Mouse (Mus musculus): ENCODE measurements around the gene Cdx2. TPM values are rescaled to one million over a fixed set of nuclear protein-coding genes. Genes with fewer than 3 reads are reported as not detected.

Cdx2 gene
- total RNA-seq, 2 experiments from 2014 or later = not detected

GRCm38 (mm10) chr5:147277547-147277925 lies 29.5 kb downstream of the Cdx2 start:
- Histone ChIP-seq H3K27ac (no peak overlapping the region), H3K4me3 (no peak overlapping the region)
- intact Hi-C loops (cut with DNase I) = no loop called here
- DNase-seq (ENCODE audit: extremely low spot score in 1 of 2, low spot score in 2 of 2) = no peak
- TF ChIP-seq CTCF (IDR thresholded peaks at IDR 0.05) = no peak

- Histone ChIP-seq H3K27ac (no peak overlapping the region), H3K4me3 (no peak overlapping the region)
- intact Hi-C loops (cut with DNase I) = no loop called here
- DNase-seq (ENCODE audit: extremely low spot score in 1 of 2, low spot score in 2 of 2) = no peak
- no peak for TF ChIP-seq CTCF (IDR thresholded peaks at IDR 0.05)
Observed at GRCm38 (mm10) chr5:147276701-147277546, 30.1 kb downstream of the Cdx2 start.

- intact Hi-C loops (cut with DNase I) = no loop called here
- no peak overlapping the region for H3K4me3 ChIP-seq
- no peak overlapping the region for H3K27ac ChIP-seq
- no peak for TF ChIP-seq CTCF (IDR thresholded peaks at IDR 0.05)
- no peak for DNase-seq (ENCODE audit: extremely low spot score in 1 of 2, low spot score in 2 of 2)
Observed at GRCm38 (mm10) chr5:147275761-147276160, 31.3 kb downstream of the Cdx2 start.

GRCm38 (mm10) chr5:147274174-147275141 lies 32.6 kb downstream of the Cdx2 start:
- no peak for DNase-seq (ENCODE audit: extremely low spot score in 1 of 2, low spot score in 2 of 2)
- Histone ChIP-seq H3K27ac (no peak overlapping the region), H3K4me3 (no peak overlapping the region)
- TF ChIP-seq CTCF (IDR thresholded peaks at IDR 0.05) = no peak
- intact Hi-C loops (cut with DNase I) = no loop called here

GRCm38 (mm10) chr5:147272808-147273345 lies 34.2 kb downstream of the Cdx2 start:
- Histone ChIP-seq H3K4me3 (no peak overlapping the region), H3K27ac (no peak overlapping the region)
- no peak for TF ChIP-seq CTCF (IDR thresholded peaks at IDR 0.05)
- no peak for DNase-seq (ENCODE audit: extremely low spot score in 1 of 2, low spot score in 2 of 2)
- intact Hi-C loops (cut with DNase I) = no loop called here

GRCm38 (mm10) chr5:147272046-147272807 lies 34.8 kb downstream of the Cdx2 start:
- TF ChIP-seq CTCF (IDR thresholded peaks at IDR 0.05) = no peak

GRCm38 (mm10) chr5:147270673-147271655 lies 36.1 kb downstream of the Cdx2 start:
- intact Hi-C loops (cut with DNase I) = no loop called here
- Histone ChIP-seq H3K4me3 (no peak overlapping the region), H3K27ac (no peak overlapping the region)
- no peak for DNase-seq (ENCODE audit: extremely low spot score in 1 of 2, low spot score in 2 of 2)
- no peak for TF ChIP-seq CTCF (IDR thresholded peaks at IDR 0.05)

More at GRCm38 (mm10) chr5:147272046-147272807, 34.8 kb downstream of the Cdx2 start:
- Histone ChIP-seq H3K27ac (no peak overlapping the region), H3K4me3 (no peak overlapping the region)
- intact Hi-C loops (cut with DNase I) = no loop called here
- no peak for DNase-seq (ENCODE audit: extremely low spot score in 1 of 2, low spot score in 2 of 2)

- DNase-seq (ENCODE audit: extremely low spot score in 1 of 2, low spot score in 2 of 2) = no peak
- no peak within 1 kb of the TSS for H3K27ac ChIP-seq
- H3K4me3 ChIP-seq = no peak within 1 kb of the TSS
- intact Hi-C loops (cut with DNase I) = no loop called here
- TF ChIP-seq CTCF (IDR thresholded peaks at IDR 0.05) = no peak
Observed at GRCm38 (mm10) chr5:147269926-147270672, 37.0 kb downstream of the Cdx2 start, which contains the start of gene Pdx1. Gene Pdx1, plus strand, starts transcription at chr5:147269959.

GRCm38 (mm10) chr5:147269371-147269770 lies 37.7 kb downstream of the Cdx2 start:
- DNase-seq (ENCODE audit: extremely low spot score in 1 of 2, low spot score in 2 of 2) = no peak
- intact Hi-C loops (cut with DNase I) = no loop called here
- Histone ChIP-seq H3K4me3 (no peak overlapping the region), H3K27ac (no peak overlapping the region)
- TF ChIP-seq CTCF (IDR thresholded peaks at IDR 0.05) = no peak

- H3K27ac ChIP-seq = no peak overlapping the region
- TF ChIP-seq CTCF (IDR thresholded peaks at IDR 0.05) = no peak
- no peak for DNase-seq (ENCODE audit: extremely low spot score in 1 of 2, low spot score in 2 of 2)
- H3K4me3 ChIP-seq = no peak overlapping the region
- intact Hi-C loops (cut with DNase I) = no loop called here
Observed at GRCm38 (mm10) chr5:147268728-147269127, 38.3 kb downstream of the Cdx2 start.
